Mouse (Mus musculus): ENCODE data around the gene Ifit1. TPM values are rescaled to one million over a fixed set of nuclear protein-coding genes. Genes with fewer than 3 reads are reported as not detected.
"Not testable (repeated sequence)": the region's sequence is repeated elsewhere in the genome, so short reads cannot be mapped to it uniquely, and the experiment has no call there.

The Ifit1 gene
- 4.1 and 5.1 TPM in 2 replicates for total RNA-seq (2021)
- long read RNA-seq, partial matches to known transcripts: 0 of 2 reads
- long read RNA-seq, other reads (novel, unspliced or antisense): 0 of 2 reads

DNA sequence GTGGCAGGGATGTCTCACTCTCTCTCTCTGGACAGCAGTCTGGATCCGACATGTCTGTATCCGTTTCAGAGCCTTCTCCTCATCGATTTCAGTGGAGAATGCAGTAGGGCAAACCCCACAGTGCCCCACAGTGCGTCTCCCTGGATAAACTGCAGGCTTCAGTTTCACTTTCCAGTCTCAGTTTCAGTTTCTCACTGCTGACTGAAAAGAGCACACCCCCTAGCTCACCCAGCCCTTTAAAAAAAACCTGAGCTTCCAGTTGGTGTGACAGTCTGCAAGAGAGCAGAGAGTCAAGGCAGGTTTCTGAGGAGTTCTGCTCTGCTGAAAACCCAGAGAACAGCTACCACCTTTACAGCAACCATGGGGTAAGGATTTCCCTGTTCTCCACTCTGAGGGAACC is at the start of gene Ifit1, which contains the start of gene Ifit1bl2:
Gene Ifit1, plus strand, starts transcription at position 249 of the 400 bp plus-strand sequence.
Gene Ifit1bl2, minus strand, starts transcription at position 121 of the 400 bp plus-strand sequence.
- DNase-seq: no peak

DNA sequence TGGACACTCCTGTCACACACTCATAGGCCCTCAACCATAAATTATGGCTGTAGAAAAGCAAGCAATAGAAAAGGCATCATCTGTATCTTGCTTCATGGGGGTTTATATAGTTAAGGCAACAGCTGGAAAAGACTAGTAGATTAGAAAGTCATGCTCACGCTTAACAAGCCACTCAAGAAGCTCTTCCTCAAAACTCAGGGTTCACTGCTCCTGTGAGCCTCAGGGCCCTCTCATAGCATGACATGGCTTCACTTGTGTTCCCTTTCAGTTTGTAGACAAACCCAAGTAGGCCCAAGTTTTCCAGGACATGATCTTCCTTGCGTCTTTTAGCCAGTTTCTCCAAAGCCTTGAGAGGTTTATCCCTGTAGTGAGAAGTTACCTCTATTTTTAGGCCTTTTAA is 47.2 kb upstream of the Ifit1 start:
- no peak for DNase-seq

DNA sequence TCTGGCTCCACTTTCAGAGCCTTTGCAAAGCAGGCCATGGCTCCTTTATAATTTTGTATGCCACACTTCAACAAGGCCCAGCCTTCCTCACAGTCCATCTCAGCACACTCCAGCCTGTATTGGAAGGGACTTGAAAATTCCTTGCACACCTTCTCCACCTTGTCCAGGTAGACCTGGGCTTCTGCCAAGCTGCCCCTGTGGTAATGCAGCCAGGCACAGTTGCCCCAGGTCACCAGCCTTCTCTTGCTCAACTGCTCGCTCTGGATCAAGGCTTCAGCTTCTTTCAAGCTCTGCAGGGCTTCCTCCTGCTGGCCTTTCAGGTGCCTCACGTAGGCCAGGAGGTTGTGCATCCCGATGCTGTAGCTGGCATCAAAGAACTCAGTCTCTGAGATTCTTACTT is 46.1 kb upstream of the Ifit1 start:
- not testable (repeated sequence) for DNase-seq

DNA sequence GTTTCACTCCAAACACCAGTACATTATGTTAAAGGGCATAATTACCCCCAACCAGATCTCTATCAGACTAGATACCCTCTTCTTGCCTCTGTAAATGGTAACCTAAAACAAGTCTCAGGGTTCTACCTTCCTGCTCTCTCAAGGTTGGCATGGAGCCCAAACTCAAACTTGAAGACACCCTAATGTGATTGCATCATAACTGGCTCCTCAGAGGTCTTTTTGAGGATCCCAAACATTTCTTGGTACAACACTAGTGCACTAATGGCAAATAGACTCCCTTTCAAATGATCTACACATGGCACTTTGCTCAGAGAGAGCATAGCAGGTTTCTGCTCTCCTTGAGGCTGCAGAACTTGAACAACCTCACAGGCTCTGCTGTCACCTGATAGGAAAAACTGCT is 43.9 kb upstream of the Ifit1 start:
- DNase-seq: no peak

DNA sequence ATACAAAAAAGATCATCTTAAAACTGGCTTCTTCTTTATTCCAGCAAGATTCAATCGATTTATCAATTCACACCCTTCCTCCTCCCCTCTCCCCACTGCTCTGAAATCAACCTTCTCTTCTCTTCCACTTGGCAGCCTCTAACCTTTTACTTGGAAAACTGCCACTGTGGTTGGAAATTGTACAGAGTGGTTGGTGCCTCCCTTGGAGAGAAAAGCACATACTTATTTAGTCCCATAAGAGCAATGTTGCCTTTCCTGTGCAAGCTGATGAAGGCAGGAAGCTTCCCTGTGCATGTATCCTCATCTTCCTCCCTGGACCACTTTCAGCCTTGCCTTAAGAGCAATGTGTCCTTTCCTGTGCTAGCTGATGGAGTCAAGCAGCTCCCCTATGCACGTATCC is 42.3 kb upstream of the Ifit1 start:
- DNase-seq: no peak

DNA sequence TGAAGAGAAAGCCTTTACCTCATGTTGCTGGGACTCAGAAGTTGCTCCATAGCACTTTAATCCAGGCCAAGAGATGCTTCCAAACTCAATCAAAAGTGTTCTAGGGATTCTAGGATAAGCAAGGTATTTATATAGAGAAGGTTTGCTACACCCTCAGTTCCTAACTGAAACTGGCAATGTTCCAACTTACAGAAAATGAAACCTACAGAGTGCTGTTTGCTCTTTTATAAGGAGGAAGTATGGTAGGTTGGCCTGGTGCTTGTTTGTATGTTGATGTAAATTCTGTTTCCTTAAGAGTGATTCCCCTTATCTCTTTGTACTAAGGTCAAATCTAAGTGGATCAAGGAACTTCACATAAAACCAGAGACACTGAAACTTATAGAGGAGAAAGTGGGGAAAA is 41.4 kb upstream of the Ifit1 start:
- DNase-seq: not testable (repeated sequence)

GRCm38 (mm10) chr19:34601888-34602287 is 38.8 kb upstream of the Ifit1 start, which contains the start of gene Ifit1bl1:
TSS of gene Ifit1bl1 (minus strand) at chr19:34601956.
- not testable (repeated sequence) for DNase-seq

GRCm38 (mm10) chr19:34605472-34605871 is 35.2 kb upstream of the Ifit1 start:
- DNase-seq: no peak

DNA sequence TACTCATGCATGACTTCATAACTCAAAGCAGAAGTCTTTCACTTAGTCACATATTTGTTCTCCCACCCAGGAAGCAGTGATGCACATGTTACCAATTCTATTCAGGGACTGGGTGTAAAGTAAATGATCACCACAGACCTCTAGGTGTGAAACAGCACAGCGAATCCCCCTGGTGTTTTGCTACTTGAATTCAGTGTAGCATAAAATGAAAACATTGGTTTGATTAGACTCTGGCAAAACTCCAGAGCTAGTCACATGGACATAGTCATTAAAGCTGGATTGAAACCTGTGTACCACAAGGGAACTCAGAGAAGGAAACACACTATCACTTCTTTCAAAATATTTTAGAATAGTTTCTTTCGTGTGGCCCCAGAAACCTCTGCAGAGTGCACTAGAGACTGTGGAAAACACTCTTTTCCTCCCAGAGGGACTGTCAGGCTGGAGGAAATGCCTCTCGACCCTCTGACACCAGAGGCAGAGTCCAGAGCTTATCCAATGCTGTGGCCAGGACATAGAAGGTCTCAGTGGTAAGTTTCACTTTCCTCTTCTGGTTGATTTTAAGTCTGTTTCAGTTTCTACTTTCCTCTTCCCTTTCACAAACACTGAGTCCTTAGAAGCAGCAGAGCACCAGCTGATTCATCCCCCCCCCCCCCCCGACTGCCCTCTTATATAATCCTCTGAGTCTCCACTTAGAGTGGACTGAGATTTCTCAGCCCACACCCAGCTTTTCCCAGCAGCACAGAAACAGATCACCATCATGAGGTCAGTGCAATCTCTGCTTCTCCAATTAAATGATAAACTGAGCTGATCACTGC is 33.2 kb upstream of the Ifit1 start, which contains the start of gene Ifit3b:
Gene Ifit3b, plus strand, starts transcription at position 734 of the 815 bp plus-strand sequence.
- peak; percentile 29 for DNase-seq

DNA sequence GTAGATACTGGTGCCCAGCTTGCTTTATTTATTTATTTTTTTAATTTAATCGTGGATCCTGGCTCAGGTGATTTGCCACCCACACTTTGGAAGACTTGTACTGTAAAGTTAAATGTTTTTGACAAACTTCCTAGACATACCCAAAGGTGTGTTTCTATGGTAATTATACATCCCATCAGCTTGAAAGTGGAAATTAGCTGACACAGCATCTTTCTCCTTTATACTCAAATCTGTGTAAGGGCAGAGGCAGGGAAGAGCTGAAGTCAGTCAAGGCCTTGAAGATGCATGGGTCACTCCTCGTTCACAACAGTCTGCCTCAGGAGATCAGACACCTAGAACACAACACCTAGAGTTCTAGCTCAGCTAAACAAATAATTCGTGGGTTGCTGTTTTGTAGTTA is 30.6 kb upstream of the Ifit1 start:
- DNase-seq: not testable (repeated sequence)

GRCm38 (mm10) chr19:34612243-34613001 is 28.2 kb upstream of the Ifit1 start:
- DNase-seq: not testable (repeated sequence)

GRCm38 (mm10) chr19:34620871-34621270 is 19.8 kb upstream of the Ifit1 start:
- no peak for DNase-seq

- DNase-seq: no peak
These were observed 16.9 kb upstream of the Ifit1 start for GRCm38 (mm10) chr19:34623781-34624180.

DNA sequence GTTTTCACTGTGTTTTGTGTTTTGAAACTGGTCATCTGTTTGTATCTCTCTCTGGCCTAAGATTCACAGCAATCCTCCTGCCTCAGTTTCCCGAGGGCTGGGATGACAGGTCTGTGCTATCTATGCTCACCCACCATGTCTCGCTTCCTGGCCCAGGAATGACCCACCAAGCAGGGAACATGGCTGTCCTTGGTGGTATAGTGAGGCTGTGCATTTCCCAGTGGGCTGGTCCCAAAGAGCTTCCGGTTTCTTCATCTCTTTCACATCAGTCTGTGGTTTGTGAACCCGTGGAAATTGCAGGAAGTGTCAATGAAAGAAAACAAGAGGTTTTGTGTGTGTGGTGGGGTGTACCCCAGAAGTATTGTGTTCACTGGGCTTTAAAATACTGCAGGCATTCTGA is 16.0 kb upstream of the Ifit1 start:
- DNase-seq: no peak

GRCm38 (mm10) chr19:34627496-34627895 is 13.2 kb upstream of the Ifit1 start:
- DNase-seq: no peak

DNA sequence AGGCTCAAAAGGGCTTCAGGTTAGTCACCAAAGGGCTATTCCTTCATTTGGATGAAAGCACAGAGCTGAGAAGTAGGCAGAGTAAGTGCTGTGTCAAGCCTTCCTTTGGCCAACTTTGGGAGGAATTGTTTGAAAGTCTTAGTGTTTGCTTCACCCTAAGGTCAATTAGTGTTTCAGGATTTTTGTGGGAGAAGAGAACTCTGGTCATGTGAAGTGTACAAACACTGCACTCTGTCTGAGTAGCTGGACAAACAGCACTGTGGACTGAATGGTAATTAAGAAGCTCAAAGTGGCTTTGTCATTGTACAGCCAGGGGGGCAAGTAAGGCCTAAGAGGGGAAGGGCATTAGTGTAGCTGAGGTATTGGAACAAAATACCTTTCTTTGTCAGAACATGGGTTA is 9.2 kb upstream of the Ifit1 start:
- DNase-seq: no peak

GRCm38 (mm10) chr19:34633484-34633883 is 7.2 kb upstream of the Ifit1 start:
- no peak for DNase-seq

- DNase-seq: peak; percentile 46
These were observed 3.6 kb upstream of the Ifit1 start for GRCm38 (mm10) chr19:34636933-34637557.

DNA sequence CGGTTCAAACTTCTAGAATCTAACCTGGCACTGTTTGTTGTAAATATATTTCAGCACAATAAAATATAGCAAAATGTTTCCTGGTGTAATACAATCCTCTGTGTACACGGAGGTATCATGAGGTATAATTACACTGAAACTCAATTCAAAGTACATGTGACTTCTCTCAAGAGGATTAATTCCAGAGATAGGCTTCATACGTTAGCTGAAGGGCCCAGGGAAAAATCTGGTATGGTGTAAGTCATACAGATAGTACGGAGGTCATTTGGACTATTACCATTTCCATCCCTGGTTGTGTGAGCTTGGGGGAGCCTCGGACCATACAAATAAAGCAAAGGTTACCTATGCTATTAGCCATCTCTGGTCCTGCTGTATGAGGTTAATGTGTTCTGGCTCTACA is 1.9 kb downstream of the Ifit1 start:
- DNase-seq: no peak

DNA sequence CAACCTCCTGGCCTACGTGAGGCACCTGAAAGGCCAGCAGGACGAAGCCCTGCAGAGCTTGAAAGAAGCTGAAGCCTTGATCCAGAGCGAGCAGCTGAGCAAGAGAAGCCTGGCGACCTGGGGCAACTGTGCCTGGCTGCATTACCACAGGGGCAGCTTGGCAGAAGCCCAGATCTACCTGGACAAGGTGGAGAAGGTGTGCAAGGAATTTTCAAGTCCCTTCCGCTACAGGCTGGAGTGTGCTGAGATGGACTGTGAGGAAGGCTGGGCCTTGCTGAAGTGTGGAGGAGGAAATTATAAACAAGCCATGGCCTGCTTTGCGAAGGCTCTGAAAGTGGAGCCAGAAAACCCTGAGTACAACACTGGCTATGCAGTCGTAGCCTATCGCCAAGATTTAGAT is 7.0 kb downstream of the Ifit1 start:
- not testable (repeated sequence) for DNase-seq

DNA sequence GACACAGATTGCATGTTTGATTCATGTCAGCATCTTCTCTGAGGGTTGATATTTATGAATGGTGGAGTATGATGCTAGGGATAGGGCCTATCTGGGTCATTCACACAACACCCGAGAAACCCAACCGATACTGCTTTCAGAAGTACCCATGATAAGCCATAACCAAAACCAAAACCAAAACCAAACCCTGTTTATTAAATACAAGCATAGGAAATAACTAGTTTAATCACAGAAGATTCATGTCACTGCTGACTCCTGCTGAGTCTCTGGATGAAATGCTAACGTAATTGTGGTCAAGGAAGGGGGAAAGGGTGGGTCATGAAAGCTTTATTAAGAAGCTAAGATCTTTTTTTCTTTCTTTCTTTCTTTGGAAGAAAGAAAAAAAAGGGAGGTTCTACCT is 9.6 kb downstream of the Ifit1 start:
- no peak for DNase-seq

DNA sequence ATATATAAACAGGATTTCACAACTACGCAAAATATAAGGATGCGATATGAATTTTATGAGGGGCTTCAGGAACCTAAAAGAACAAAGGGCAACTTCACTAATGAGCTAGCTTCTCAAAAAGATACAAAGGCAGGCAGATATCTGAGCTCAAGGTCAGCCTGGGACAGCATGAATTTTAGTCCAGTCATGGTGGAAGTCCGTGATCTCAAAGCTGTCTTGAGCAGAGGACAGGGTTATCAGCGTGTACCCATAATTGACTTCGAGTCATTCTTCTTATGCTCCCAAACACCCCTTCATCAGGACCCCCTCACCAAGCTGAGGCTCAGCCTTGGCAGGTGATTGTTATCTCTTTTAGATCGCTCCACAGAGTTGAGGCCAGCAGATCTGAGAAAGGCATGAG is 10.3 kb downstream of the Ifit1 start:
- no peak for DNase-seq

Measured in adrenal gland, postnatal 25 days (tissue).